In the genomic region with DNA sequence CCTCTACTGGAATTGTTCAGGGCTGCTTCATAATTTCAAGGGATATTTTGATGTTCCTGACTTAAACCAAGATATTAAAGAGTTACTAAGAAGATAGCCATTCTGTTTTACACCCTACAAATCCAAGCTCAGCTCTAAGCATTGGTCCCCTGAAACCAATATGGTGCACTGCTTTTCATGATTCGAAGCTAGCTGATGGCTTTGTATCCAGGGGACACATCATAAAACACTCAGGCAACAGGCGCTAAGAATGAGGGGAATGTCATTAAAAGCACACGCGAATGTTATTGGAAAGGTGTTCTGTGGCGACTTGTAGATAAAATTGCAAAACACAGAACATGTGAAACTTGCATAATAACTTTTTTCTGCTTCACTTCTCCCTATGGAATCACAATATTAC, we compare ENCODE assay signal across 29 mouse cellular contexts.
DNase-seq lines count a peak whose midpoint lies in the region; ATAC-seq and TF ChIP-seq lines count a peak whose summit lies in the region.
"Had no signal": no experiment of that assay in that cellular context is flagged by ENCODE, and none has a peak within 500 bp of the region (broad histone marks: within the 10 kb centered on the region; RNA-seq: fewer than 3 reads in every experiment).

No protein-coding gene starts in this region.

- H3K27ac ChIP-seq in forebrain, embryonic 13.5 days: peak overlapping the region; percentile 65; the same call in 1 of the 2 replicates
- no peak overlapping the region for H3K27ac ChIP-seq in forebrain, postnatal 0 days (ENCODE audit: low read depth, low read length)
- H3K27ac ChIP-seq in hindbrain, embryonic 13.5 days: 0 out of 2 replicates have a peak overlapping the region, but pooled peaks have one; percentile 46
- no peak overlapping the region for H3K27ac ChIP-seq in hindbrain, embryonic 14.5 days
- 0 out of 2 replicates have a peak overlapping the region, but pooled peaks have one; percentile 21 for H3K27ac ChIP-seq in limb, embryonic 10.5 days
- H3K27ac ChIP-seq in embryonic facial prominence, embryonic 10.5 days (replicated peaks): no peak overlapping the region
- H3K27ac ChIP-seq: embryonic facial prominence, embryonic 13.5 days; hindbrain, embryonic 15.5 days; liver, embryonic 13.5 days; stomach, embryonic 15.5 days had no signal

- no peak overlapping the region for H3K9ac ChIP-seq in forebrain, embryonic 13.5 days
- H3K9ac ChIP-seq in forebrain, postnatal 0 days: no peak overlapping the region
- no peak overlapping the region for H3K9ac ChIP-seq in hindbrain, embryonic 13.5 days
- no peak overlapping the region for H3K9ac ChIP-seq in hindbrain, embryonic 14.5 days
- H3K9ac ChIP-seq: embryonic facial prominence, embryonic 13.5 days; hindbrain, embryonic 15.5 days; limb, embryonic 15.5 days; liver, embryonic 13.5 days; stomach, embryonic 15.5 days had no signal

- no peak overlapping the region for H3K4me2 ChIP-seq in forebrain, embryonic 13.5 days
- H3K4me2 ChIP-seq in forebrain, postnatal 0 days (ENCODE audit: low read depth): no peak overlapping the region
- H3K4me2 ChIP-seq in hindbrain, embryonic 13.5 days: no peak overlapping the region
- H3K4me2 ChIP-seq in hindbrain, embryonic 14.5 days (replicated peaks): no peak overlapping the region
- H3K4me2 ChIP-seq: embryonic facial prominence, embryonic 13.5 days; heart, embryonic 11.5 days; hindbrain, embryonic 15.5 days; limb, embryonic 15.5 days; liver, embryonic 13.5 days; stomach, embryonic 15.5 days had no signal

- no peak for TF ChIP-seq CTCF in forebrain, postnatal 0 days (IDR thresholded peaks at IDR 0.05; ENCODE audit: low read depth)

- H3K27me3 ChIP-seq in forebrain, embryonic 13.5 days: no peaks in the 10 kb centered on the region
- no peaks in the 10 kb centered on the region for H3K27me3 ChIP-seq in forebrain, postnatal 0 days (ENCODE audit: insufficient read depth, low read length)
- no peaks in the 10 kb centered on the region for H3K27me3 ChIP-seq in hindbrain, embryonic 13.5 days
- H3K27me3 ChIP-seq in hindbrain, embryonic 14.5 days (ENCODE audit: control insufficient read depth, insufficient read depth, low read length): no peaks in the 10 kb centered on the region
- H3K27me3 ChIP-seq in limb, embryonic 10.5 days (ENCODE audit: low read depth, poor library complexity, severe bottlenecking): no peaks in the 10 kb centered on the region
- no peaks in the 10 kb centered on the region for H3K27me3 ChIP-seq in embryonic facial prominence, embryonic 10.5 days (replicated peaks; ENCODE audit: low read depth, poor library complexity, severe bottlenecking)
- H3K27me3 ChIP-seq: CH12.LX; embryonic facial prominence, embryonic 13.5 days; hindbrain, embryonic 15.5 days; limb, embryonic 15.5 days; liver, embryonic 13.5 days; stomach, embryonic 15.5 days had no signal

- WGBS in forebrain, embryonic 13.5 days: 85% methylated on average over 5 of the region's 5 CpGs
- 77% methylated on average over 5 of the region's 5 CpGs for WGBS in forebrain, postnatal 0 days
- WGBS in hindbrain, embryonic 13.5 days: 83% methylated on average over 5 of the region's 5 CpGs
- WGBS in hindbrain, embryonic 14.5 days: 80% methylated on average over 5 of the region's 5 CpGs
- WGBS in limb, embryonic 10.5 days: 72% methylated on average over 5 of the region's 5 CpGs
- 90% methylated on average over 5 of the region's 5 CpGs for WGBS in embryonic facial prominence, embryonic 10.5 days

- H3K4me1 ChIP-seq in forebrain, embryonic 13.5 days: peaks cover 51% of the 10 kb centered on the region
- H3K4me1 ChIP-seq in forebrain, postnatal 0 days (ENCODE audit: insufficient read depth): 0 out of 2 replicates have a peak, but pooled peaks cover 2% of the 10 kb centered on the region
- H3K4me1 ChIP-seq in hindbrain, embryonic 13.5 days (replicated peaks): peaks cover 20% of the 10 kb centered on the region
- H3K4me1 ChIP-seq in hindbrain, embryonic 14.5 days (replicated peaks; ENCODE audit: control insufficient read depth, insufficient read depth, low read length): 0 out of 2 replicates have a peak, but pooled peaks cover 3% of the 10 kb centered on the region
- H3K4me1 ChIP-seq in limb, embryonic 10.5 days: peaks cover 17% of the 10 kb centered on the region
- no peaks in the 10 kb centered on the region for H3K4me1 ChIP-seq in embryonic facial prominence, embryonic 10.5 days
- H3K4me1 ChIP-seq: liver, embryonic 13.5 days; stomach, embryonic 15.5 days had no signal

- H3K9me3 ChIP-seq in forebrain, embryonic 13.5 days (replicated peaks): no peaks in the 10 kb centered on the region
- H3K9me3 ChIP-seq in forebrain, postnatal 0 days (ENCODE audit: low read length): no peaks in the 10 kb centered on the region
- no peaks in the 10 kb centered on the region for H3K9me3 ChIP-seq in hindbrain, embryonic 13.5 days
- no peaks in the 10 kb centered on the region for H3K9me3 ChIP-seq in hindbrain, embryonic 14.5 days (ENCODE audit: control insufficient read depth, low read length)
- no peaks in the 10 kb centered on the region for H3K9me3 ChIP-seq in limb, embryonic 10.5 days (replicated peaks)
- no peaks in the 10 kb centered on the region for H3K9me3 ChIP-seq in embryonic facial prominence, embryonic 10.5 days
- H3K9me3 ChIP-seq: embryonic facial prominence, embryonic 13.5 days; hindbrain, embryonic 15.5 days; limb, embryonic 15.5 days; liver, embryonic 13.5 days; stomach, embryonic 15.5 days had no signal

- no peak overlapping the region for H3K4me3 ChIP-seq in forebrain, embryonic 13.5 days
- H3K4me3 ChIP-seq in forebrain, postnatal 0 days (ENCODE audit: low read depth, low read length): no peak overlapping the region
- H3K4me3 ChIP-seq in hindbrain, embryonic 13.5 days: no peak overlapping the region
- no peak overlapping the region for H3K4me3 ChIP-seq in hindbrain, embryonic 14.5 days (replicated peaks; ENCODE audit: low read length)
- no peak overlapping the region for H3K4me3 ChIP-seq in limb, embryonic 10.5 days
- no peak overlapping the region for H3K4me3 ChIP-seq in embryonic facial prominence, embryonic 10.5 days
- H3K4me3 ChIP-seq: embryonic facial prominence, embryonic 13.5 days; erythroblast, embryonic 14.5 days; hindbrain, embryonic 15.5 days; limb, embryonic 15.5 days; liver, embryonic 13.5 days; myocyte; stomach, embryonic 15.5 days had no signal

- no peaks in the 10 kb centered on the region for H3K36me3 ChIP-seq in forebrain, embryonic 13.5 days (ENCODE audit: poor library complexity, severe bottlenecking)
- H3K36me3 ChIP-seq in forebrain, postnatal 0 days (ENCODE audit: insufficient read depth): no peaks in the 10 kb centered on the region
- H3K36me3 ChIP-seq in hindbrain, embryonic 13.5 days: no peaks in the 10 kb centered on the region
- H3K36me3 ChIP-seq in hindbrain, embryonic 14.5 days (replicated peaks; ENCODE audit: control insufficient read depth, insufficient read depth): no peaks in the 10 kb centered on the region
- no peaks in the 10 kb centered on the region for H3K36me3 ChIP-seq in limb, embryonic 10.5 days
- H3K36me3 ChIP-seq in embryonic facial prominence, embryonic 10.5 days (replicated peaks): no peaks in the 10 kb centered on the region
- H3K36me3 ChIP-seq: hindbrain, embryonic 15.5 days; liver, embryonic 13.5 days; stomach, embryonic 15.5 days had no signal

- no peak for DNase-seq in forebrain, postnatal 0 days
- no peak for DNase-seq in hindbrain, embryonic 14.5 days (ENCODE audit: low spot score)
- no peak for DNase-seq in limb, embryonic 10.5 days (ENCODE audit: low spot score)
- no peak for DNase-seq in embryonic facial prominence, embryonic 10.5 days (ENCODE audit: low spot score)
- no peak for DNase-seq in cerebellum, postnatal 36 days
- DNase-seq: cerebellum, adult 11 months; cerebellum, adult 9-10 months; embryo, embryonic 11 days; gastrocnemius, postnatal 25 days; heart, adult 18-20 months; heart, postnatal 4 days; kidney, adult 11 months; kidney, postnatal 25 days; liver, embryonic 13.5 days; lung, adult 2 months; lung, postnatal 10 days; retina, postnatal 1 day; right cerebral cortex, postnatal 25 days had no signal

- ATAC-seq in forebrain, embryonic 13.5 days: no peak
- ATAC-seq in forebrain, postnatal 0 days: no peak
- ATAC-seq in hindbrain, embryonic 13.5 days (ENCODE audit: low FRiP score): no peak
- ATAC-seq in hindbrain, embryonic 14.5 days (ENCODE audit: low FRiP score): no peak
- ATAC-seq: inflammation-experienced regulatory T-cells, adult 6 months had no signal

Comparison
In these comparisons a context has a peak if more than half of its experiments do, and no peak if none do; other contexts are left out.
1. H3K27ac ChIP-seq: peak in forebrain, embryonic 13.5 days (single experiment), hindbrain, embryonic 13.5 days (single experiment) and limb, embryonic 10.5 days (single experiment); none in forebrain, postnatal 0 days (single experiment), hindbrain, embryonic 14.5 days (single experiment) and embryonic facial prominence, embryonic 10.5 days (single experiment).